Mouse (Mus musculus) urinary bladder, postnatal 4 days (tissue): ENCODE results near the gene Tekt5.

Source experiments
- DNase-seq, 2 experiments: peaks; one replicate each; pipeline ENCODE4 v3.0.0; 2021 to 2022; ENCODE audit warnings: low spot score in 2 of 2

The Tekt5 gene

GRCm38 (mm10) chr16:10379531-10379930 lies 15.8 kb downstream of the Tekt5 start:
- DNase-seq: no peak

- no peak for DNase-seq
These were observed 18.0 kb downstream of the Tekt5 start for GRCm38 (mm10) chr16:10377286-10377685.

- peak in 1 of 2 experiments; percentile 67 for DNase-seq
These were observed 20.9 kb downstream of the Tekt5 start for GRCm38 (mm10) chr16:10374254-10375011.

- DNase-seq: no peak
These were observed 22.9 kb downstream of the Tekt5 start for GRCm38 (mm10) chr16:10372372-10372771.

GRCm38 (mm10) chr16:10369996-10370395 lies 25.3 kb downstream of the Tekt5 start:
- DNase-seq: no peak

GRCm38 (mm10) chr16:10369468-10369934 lies 25.8 kb downstream of the Tekt5 start:
- peak in 1 of 2 experiments; percentile 30 for DNase-seq

GRCm38 (mm10) chr16:10366240-10367217 lies 28.8 kb downstream of the Tekt5 start:
- DNase-seq: peak; percentile 52 to 65

- DNase-seq: no peak
These were observed 29.5 kb downstream of the Tekt5 start for GRCm38 (mm10) chr16:10365796-10366195.

GRCm38 (mm10) chr16:10363061-10363460 lies 32.2 kb downstream of the Tekt5 start:
- DNase-seq: no peak

GRCm38 (mm10) chr16:10359241-10359640 lies 36.0 kb downstream of the Tekt5 start:
- DNase-seq: no peak

GRCm38 (mm10) chr16:10358010-10358934 lies 37.0 kb downstream of the Tekt5 start:
- peak; percentile 60 to 73 for DNase-seq

- DNase-seq: peak in 1 of 2 experiments; percentile 44
These were observed 40.3 kb downstream of the Tekt5 start for GRCm38 (mm10) chr16:10355004-10355403.

GRCm38 (mm10) chr16:10351050-10351636 lies 44.1 kb downstream of the Tekt5 start:
- no peak for DNase-seq

- no peak for DNase-seq
These were observed 45.4 kb downstream of the Tekt5 start for GRCm38 (mm10) chr16:10349876-10350275.

- DNase-seq: peak; percentile 67 to 71
These were observed 45.9 kb downstream of the Tekt5 start for GRCm38 (mm10) chr16:10349436-10349835.

- peak in 1 of 2 experiments; percentile 55 for DNase-seq
These were observed 47.7 kb downstream of the Tekt5 start for GRCm38 (mm10) chr16:10347551-10347950.

- DNase-seq: no peak
These were observed 54.2 kb downstream of the Tekt5 start for GRCm38 (mm10) chr16:10341110-10341509.

- DNase-seq: no peak
These were observed 55.4 kb downstream of the Tekt5 start for GRCm38 (mm10) chr16:10339930-10340329.

- DNase-seq: no peak
These were observed 56.7 kb downstream of the Tekt5 start for GRCm38 (mm10) chr16:10338601-10339000.

GRCm38 (mm10) chr16:10337422-10338197 lies 57.7 kb downstream of the Tekt5 start:
- DNase-seq: no peak
